Mouse (Mus musculus): ENCODE measurements at regions not wholly inside any gene's neighbourhood (a gene's known extent, or its start where the extent isn't known, plus 50 kb on each side); places are given as distances from the start of the nearest gene placed in this dataset.

- no peak for DNase-seq (ENCODE audit: extremely low spot score in 1 of 2, low spot score in 1 of 2)
These were observed 89.6 kb upstream of the Irs2 start for GRCm38 (mm10) chr8:11097813-11098212.

DNA sequence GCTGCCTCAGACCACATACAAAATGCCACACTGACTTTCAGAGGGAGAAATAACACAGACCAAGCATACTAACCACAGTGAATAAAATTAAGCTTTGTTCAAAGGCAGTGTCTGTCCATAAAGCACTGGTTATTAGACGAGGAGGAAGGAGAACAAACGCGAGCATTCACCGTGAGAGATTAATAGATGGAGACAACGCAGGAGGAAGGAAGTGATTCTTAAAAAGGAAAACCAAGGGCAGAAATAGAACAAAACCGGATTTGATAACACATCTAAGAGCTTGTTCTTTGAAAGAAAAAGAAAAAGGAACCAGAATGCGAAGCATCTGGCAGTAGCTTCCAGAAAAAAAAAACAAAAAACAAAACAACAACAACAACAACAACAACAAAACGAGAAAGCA lies 86.3 kb upstream of the Irs2 start:
- no peak for DNase-seq (ENCODE audit: extremely low spot score in 1 of 2, low spot score in 1 of 2)

DNA sequence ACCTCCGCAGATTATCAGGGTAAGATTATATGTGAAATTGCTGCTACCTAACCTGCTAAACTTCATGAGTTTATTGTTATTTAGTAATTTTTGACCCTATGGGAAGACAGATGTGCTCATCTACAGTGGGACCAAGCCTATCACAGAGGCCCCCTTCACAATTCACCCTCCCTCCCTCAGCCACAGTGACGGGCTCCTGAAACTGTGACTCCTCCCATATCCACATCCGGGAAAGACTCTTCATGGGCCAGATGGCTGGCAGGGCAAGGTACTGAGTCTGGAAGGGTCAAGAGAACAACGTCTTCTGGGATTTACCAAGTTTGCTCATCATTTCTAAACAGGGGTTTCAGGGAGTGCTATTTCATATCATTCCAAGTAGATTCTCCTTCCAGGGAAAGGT lies 84.1 kb upstream of the Irs2 start:
- DNase-seq (ENCODE audit: extremely low spot score in 1 of 2, low spot score in 1 of 2), result no peak

DNA sequence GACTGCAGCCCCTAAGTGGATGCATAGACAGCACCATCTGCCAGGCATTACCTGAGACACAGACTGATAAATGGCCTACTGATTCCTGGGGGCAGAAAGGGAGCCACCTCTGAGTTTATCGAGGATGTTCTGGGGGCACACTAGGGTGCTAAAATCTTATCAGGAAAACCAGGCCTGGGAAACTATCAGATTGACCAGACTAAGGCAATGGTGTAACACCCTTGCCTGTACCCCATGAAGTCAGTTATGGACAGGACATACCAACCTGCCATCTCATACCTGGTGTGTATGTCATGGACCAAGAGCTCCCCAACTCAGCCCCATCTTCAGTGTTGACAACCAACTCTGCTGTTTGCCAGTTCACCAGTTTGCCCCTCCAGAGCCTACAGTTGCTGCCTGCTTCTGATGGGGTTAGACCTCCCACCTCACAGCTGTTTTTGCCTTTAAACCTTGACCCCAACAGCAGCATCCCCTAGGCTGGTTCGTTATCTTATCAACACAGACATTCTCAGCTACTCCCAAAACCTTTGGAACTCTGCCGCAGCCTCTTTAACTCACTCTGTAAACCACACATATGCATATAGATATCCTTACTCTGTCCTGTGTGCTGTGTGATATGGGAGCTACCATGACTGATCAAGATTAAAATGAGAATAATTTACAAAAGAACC lies 83.6 kb upstream of the Irs2 start:
- no peak for DNase-seq (ENCODE audit: extremely low spot score in 1 of 2, low spot score in 1 of 2)

GRCm38 (mm10) chr8:11088946-11089665 lies 80.8 kb upstream of the Irs2 start:
- peak; percentile 16 to 18 for DNase-seq (ENCODE audit: extremely low spot score in 1 of 2, low spot score in 1 of 2)

DNA sequence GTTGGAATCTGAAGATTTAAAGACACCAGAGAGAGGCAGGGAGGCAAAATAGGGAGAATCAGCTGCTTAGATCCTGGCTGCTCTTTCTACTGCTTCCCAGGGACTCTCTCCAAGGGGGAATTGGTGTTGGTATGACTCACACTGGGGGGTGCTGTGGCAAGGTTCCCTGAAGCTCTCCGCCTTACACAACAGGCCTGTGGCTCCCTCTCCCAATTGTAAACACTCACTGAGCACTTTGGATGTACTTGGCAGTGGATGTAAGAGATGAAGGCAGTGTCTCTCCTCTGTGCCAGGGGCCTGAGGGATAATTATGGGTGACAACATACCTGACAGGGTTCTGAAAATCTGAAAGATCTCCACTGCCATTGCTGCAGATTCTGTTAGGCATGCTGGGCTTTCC lies 77.0 kb upstream of the Irs2 start:
- peak; percentile 40 to 73 for DNase-seq (ENCODE audit: extremely low spot score in 1 of 2, low spot score in 1 of 2)

DNA sequence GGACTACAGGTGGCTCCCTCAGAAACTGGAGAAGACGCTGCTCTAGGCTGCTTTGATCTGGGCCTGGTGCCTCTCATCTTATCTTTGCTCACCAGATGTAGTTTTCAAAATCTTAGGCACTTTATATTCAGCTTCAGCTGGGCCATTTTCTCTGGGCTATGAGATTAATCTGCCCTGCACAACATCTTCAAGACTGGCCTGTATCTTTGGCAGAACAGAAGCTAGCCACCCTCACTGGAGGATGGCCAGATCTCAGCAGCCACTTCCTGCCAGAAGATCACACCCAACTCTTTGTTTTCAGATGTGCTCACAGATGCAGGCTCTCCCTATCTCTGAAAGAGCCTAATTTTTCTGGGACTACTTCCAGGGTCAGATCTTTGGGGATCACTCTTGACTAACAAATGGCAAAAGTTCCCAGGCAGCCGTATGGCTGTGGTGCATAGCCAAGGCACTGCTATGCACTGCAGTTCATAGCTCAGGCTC lies 75.8 kb upstream of the Irs2 start:
- DNase-seq (ENCODE audit: extremely low spot score in 1 of 2, low spot score in 1 of 2), result peak in 1 of 2 experiments; percentile 28

- no peak for DNase-seq (ENCODE audit: extremely low spot score in 1 of 2, low spot score in 1 of 2)
These were observed 72.6 kb upstream of the Irs2 start for GRCm38 (mm10) chr8:11080813-11081212.

GRCm38 (mm10) chr8:11079805-11080204 lies 71.5 kb upstream of the Irs2 start:
- DNase-seq (ENCODE audit: extremely low spot score in 1 of 2, low spot score in 1 of 2), result no peak

DNA sequence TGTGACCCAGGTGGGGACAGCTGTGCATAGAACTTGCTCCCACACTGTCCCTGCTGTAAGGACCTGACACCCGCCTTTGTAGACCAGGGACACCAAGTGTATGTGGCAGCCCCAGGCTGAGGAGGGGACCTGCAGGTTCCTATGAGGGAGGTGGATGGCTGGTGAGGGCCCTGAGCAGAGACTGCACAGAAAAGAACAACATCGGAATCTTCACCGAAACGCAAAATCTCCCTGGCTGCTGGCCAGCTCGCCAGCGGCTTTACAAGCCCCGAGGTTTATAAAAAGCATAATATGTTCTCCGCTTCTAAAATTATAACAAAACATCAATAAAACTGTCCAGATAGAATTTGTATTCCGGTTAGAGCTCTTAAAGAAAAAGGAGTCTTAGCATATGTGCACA lies 68.9 kb upstream of the Irs2 start:
- DNase-seq (ENCODE audit: extremely low spot score in 1 of 2, low spot score in 1 of 2), result peak in 1 of 2 experiments; percentile 19

DNA sequence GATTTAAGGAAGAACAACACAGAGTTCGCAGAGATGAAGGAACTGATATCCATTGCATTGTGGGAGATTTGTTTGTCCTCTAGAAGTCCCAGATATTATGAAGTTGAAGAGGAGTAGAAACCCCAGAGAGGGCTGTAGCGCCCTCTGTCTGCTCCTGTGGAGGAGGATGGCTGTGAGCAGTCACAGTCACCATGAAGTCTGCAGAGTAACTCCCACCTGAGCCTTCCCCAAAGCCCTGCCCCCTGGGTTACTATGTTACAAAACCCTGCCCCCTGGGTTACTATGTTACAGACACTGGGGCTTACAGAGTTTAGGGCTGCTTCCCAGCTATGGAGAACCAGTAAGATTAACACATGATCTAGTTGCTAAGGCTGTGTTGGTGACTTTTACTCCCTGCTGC lies 62.9 kb upstream of the Irs2 start:
- DNase-seq (ENCODE audit: extremely low spot score in 1 of 2, low spot score in 1 of 2), result no peak

DNA sequence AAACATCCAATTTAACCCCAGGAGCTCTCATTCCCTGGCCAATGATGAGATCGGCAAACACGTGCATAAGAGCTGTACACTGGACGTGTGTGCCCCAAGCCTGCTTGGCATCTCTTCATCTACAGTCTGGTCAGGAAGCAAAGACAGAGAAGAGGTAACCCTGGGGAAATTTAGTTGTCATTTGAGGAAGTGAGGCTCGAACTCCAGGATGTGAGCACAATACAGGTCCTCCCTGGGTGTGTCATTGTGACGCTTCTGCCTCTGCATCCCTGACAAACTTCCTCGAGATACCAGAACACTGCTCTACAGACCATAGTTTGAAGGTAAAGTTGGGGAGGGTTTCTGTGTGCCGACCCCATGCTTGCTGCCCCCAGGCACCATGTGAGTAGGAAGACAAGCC lies 59.2 kb upstream of the Irs2 start:
- DNase-seq (ENCODE audit: extremely low spot score in 1 of 2, low spot score in 1 of 2), result no peak

GRCm38 (mm10) chr8:11065990-11066389 lies 57.7 kb upstream of the Irs2 start:
- DNase-seq (ENCODE audit: extremely low spot score in 1 of 2, low spot score in 1 of 2), result no peak

GRCm38 (mm10) chr8:11065303-11065702 lies 57.0 kb upstream of the Irs2 start:
- no peak for DNase-seq (ENCODE audit: extremely low spot score in 1 of 2, low spot score in 1 of 2)

DNA sequence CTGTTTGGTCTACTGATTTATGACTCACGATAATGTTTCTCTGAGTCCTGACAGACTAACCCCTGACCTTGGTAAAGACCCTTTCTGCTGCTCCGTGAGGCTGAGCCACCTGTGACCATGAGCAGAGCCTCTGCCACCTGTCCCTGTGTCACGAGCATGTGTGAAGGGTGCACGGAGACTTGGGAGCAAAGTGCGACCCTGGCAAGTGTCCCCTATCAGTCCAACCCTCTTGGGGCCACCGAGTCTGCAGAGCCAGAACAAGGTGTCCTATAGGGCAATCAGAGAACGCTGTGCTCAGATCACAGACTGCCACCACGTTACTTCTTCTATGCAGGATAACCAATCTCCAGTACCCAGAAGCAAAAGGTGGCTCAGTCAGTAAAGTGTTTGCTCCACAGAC lies 54.8 kb upstream of the Irs2 start:
- no peak for DNase-seq (ENCODE audit: extremely low spot score in 1 of 2, low spot score in 1 of 2)

DNA sequence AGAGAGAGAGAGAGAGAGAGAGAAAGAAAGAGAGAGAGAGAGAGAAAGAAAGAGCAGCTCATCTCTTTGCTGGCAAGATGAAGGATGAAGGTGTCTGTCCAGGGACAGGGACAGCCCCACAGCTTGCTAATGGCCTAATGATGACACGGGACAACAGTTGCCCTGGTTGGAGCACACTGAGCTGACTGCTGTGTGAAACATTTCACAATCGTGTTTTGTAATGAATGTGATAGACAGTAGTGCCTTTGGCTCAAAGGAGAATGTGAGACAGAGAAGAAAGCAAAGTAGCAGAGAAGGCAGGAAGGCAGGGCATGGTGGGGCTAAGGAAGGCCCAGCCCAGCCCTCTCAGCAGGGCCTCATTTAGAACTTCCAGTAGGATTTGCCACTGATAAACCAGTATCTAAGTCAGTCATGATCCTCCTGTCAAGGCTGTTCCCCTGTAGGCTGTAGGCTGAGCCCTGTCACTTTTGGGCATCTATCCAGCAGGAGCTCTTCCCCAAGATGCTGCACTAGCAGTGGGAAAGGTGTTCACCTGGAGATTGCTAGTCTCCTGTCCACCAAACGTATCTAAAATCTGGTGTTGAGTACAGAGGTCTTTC lies 54.2 kb upstream of the Irs2 start:
- no peak for DNase-seq (ENCODE audit: extremely low spot score in 1 of 2, low spot score in 1 of 2)

DNA sequence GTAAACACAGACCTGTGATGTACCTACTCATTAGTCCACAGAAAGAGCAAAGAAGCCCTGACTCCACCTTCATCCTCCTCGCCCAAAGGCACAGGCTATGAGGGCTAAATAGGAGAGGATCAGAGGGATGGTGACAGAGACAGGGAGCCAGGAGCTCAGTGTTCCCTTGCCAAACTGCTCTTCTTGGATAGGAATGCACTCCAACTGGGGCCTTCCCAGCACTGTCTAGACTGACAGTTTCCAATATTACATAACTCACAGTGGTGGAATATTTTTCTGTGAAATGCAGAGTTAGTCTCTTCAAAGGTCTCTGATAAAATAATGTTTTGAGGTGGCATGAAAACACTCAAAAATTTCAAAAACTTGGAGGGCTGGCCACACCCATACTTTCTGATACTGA lies 53.5 kb upstream of the Irs2 start:
- no peak for DNase-seq (ENCODE audit: extremely low spot score in 1 of 2, low spot score in 1 of 2)

DNA sequence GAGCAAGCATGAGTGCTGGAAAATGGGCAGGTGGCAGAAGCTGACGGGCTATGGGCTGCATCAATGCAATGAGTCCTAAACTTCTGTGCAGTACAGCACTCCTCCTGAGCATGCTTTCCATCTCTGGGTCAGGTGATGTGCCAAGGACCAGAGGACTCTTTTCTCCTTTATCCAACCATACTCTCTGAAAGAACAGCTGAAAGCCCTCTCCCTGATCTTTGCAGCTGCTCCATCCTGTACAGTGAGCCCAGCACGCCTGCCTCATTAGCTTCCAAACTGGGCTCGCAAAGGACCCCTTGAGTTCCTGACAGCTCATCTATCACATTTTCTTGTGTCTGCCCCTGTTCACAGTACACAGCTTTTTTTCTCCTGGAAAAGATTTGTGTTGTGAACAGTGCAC lies 52.3 kb upstream of the Irs2 start:
- no peak for DNase-seq (ENCODE audit: extremely low spot score in 1 of 2, low spot score in 1 of 2)

GRCm38 (mm10) chr8:11058392-11058791 lies 50.1 kb upstream of the Irs2 start:
- DNase-seq (ENCODE audit: extremely low spot score in 1 of 2, low spot score in 1 of 2), result no peak

All from frontal cortex, adult 2 months (tissue).